Mouse (Mus musculus) erythroblast, embryonic 14.5 days (primary cell): ENCODE data around the gene Abr.

Experiments
- GATA1 ChIP-seq: IDR thresholded peaks from 2 replicates; pipeline ENCODE4 v1.6.1; 2012; ENCODE audit warnings: low read length, inconsistent platforms, mixed read lengths
- TAL1 ChIP-seq: IDR thresholded peaks from 3 replicates; pipeline ENCODE4 v1.6.1; 2012; ENCODE audit warnings: low read length, inconsistent platforms, mixed read lengths

DNA sequence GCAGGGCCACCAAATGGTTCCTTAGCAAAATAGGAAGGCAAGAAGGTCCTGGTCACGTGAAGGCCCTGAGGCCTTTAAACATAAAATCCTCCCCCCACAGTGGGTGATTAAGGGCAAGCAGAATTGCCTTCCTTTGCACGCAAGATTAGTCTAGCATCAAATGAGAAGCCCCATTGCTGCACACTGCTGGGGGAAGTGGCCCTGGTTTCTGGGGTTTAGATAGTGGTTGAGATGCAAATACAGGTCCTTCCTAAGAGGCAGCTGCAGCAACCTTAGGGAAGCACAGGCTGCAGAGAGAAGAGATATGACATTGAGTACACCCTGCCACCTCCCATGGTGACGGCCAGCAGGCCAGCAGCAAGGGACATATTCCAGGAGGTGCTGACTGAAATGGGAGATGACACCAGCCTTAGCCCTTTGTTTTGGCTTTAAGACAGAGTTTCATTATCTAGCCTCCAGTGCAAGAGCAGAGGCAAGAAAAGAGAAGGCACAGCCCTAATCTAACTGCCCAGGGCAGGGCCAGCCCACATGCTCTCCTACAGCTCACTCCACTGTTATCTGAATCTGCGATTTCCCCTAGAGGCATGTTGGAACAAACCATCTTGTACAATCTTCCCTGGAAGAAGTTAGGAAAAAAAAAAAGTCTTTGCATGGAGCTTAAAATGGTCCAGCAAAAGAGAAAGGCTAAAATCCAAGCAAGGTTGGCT lies 28.3 kb downstream of the Abr start:
- no peak for TF ChIP-seq TAL1
- no peak for TF ChIP-seq GATA1
